18 mouse cellular contexts compared by ENCODE assay signal in the genomic region with DNA sequence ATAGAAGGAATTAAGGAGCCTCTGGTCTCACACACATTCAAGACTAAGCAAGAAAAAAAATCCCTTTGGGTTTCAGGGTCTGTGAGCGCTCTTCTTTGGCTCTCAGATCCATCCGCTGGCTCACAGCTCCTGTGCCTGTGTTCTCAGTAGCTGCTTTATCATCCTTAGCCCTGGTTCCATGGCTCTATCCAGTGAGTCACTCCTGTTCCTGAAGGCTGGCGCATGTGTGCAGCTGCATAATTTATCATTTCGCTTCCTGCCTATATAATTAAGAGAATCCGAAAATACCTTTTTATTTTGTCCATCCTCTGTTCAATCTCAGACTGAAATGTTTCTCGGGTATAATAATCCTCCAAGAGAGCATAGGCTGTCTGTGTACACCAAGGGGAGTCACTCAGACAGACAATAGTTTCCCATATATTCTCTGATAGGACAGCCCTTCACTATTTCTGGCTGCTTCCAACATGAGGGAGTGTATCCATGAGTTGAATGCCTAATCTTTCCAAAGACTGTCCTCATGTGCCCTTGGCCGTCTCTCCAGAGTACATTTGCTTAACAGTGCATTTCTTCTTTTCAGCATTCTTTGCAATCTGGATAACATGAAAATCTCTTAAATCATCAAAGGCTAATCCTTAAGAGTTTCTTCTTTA. TPM values are rescaled to one million over a fixed set of nuclear protein-coding genes. Genes with fewer than 3 reads are reported as not detected.
DNase-seq lines count a peak whose midpoint lies in the region; ATAC-seq lines count a peak whose summit lies in the region.
"Had no signal": no experiment of that assay in that cellular context is flagged by ENCODE, and none has a peak within 500 bp of the region (broad histone marks: within the 10 kb centered on the region; RNA-seq: fewer than 3 reads in every experiment).

No protein-coding gene starts in this region.

- intact Hi-C loops in left cerebral cortex, postnatal 36 days (cut with DNase I), result no loop called here

- H3K9me3 ChIP-seq in kidney, embryonic 14.5 days (ENCODE audit: control insufficient read depth, low read length), result no peaks in the 10 kb centered on the region
- no peaks in the 10 kb centered on the region for H3K9me3 ChIP-seq in hindbrain, embryonic 11.5 days (ENCODE audit: control insufficient read depth, low read length)
- H3K9me3 ChIP-seq: lung, embryonic 15.5 days had no signal

- no peak overlapping the region for H3K4me3 ChIP-seq in kidney, embryonic 14.5 days (ENCODE audit: low read length)
- no peak overlapping the region for H3K4me3 ChIP-seq in hindbrain, embryonic 11.5 days (ENCODE audit: low read depth, low read length)
- H3K4me3 ChIP-seq: erythroblast, embryonic 14.5 days; lung, embryonic 15.5 days; megakaryocyte, embryonic 14.5 days had no signal

- H3K36me3 ChIP-seq in kidney, embryonic 14.5 days (ENCODE audit: control insufficient read depth, insufficient read depth, low read length), result no peaks in the 10 kb centered on the region
- no peaks in the 10 kb centered on the region for H3K36me3 ChIP-seq in hindbrain, embryonic 11.5 days (ENCODE audit: control insufficient read depth, insufficient read depth, low read length)
- H3K36me3 ChIP-seq: lung, embryonic 15.5 days had no signal

- WGBS in kidney, embryonic 14.5 days, result 86% methylated on average over 7 of the region's 7 CpGs
- 92% methylated on average over 7 of the region's 7 CpGs for WGBS in hindbrain, embryonic 11.5 days

- H3K27me3 ChIP-seq in kidney, embryonic 14.5 days (ENCODE audit: control insufficient read depth, insufficient read depth, low read length), result no peaks in the 10 kb centered on the region
- H3K27me3 ChIP-seq in hindbrain, embryonic 11.5 days (ENCODE audit: control insufficient read depth, insufficient read depth, low read length), result no peaks in the 10 kb centered on the region
- H3K27me3 ChIP-seq: lung, embryonic 15.5 days; megakaryocyte, embryonic 14.5 days had no signal

- no peak for ATAC-seq in kidney, embryonic 14.5 days (ENCODE audit: low FRiP score, low TSS enrichment)
- no peak for ATAC-seq in hindbrain, embryonic 11.5 days (ENCODE audit: low FRiP score)
- ATAC-seq: hindbrain, postnatal 0 days had no signal

- H3K9ac ChIP-seq in kidney, embryonic 14.5 days (ENCODE audit: low read depth, low read length), result no peak overlapping the region
- H3K9ac ChIP-seq in hindbrain, embryonic 11.5 days (ENCODE audit: low read depth, low read length), result no peak overlapping the region
- H3K9ac ChIP-seq: lung, embryonic 15.5 days had no signal

- H3K4me1 ChIP-seq in kidney, embryonic 14.5 days (ENCODE audit: control insufficient read depth, insufficient read depth, low read length), result no peaks in the 10 kb centered on the region
- H3K4me1 ChIP-seq in hindbrain, embryonic 11.5 days (replicated peaks; ENCODE audit: control insufficient read depth, insufficient read depth, low read length), result no peaks in the 10 kb centered on the region
- H3K4me1 ChIP-seq: lung, embryonic 15.5 days; megakaryocyte, embryonic 14.5 days had no signal

- H3K4me2 ChIP-seq in kidney, embryonic 14.5 days (replicated peaks; ENCODE audit: low read depth, low read length), result no peak overlapping the region
- no peak overlapping the region for H3K4me2 ChIP-seq in hindbrain, embryonic 11.5 days (replicated peaks; ENCODE audit: low read depth, low read length)
- H3K4me2 ChIP-seq: liver, embryonic 11.5 days; lung, embryonic 15.5 days had no signal

- H3K27ac ChIP-seq in kidney, embryonic 14.5 days (ENCODE audit: low read depth, low read length), result no peak overlapping the region
- H3K27ac ChIP-seq in hindbrain, embryonic 11.5 days (ENCODE audit: low read depth, low read length), result no peak overlapping the region
- H3K27ac ChIP-seq: hindbrain, postnatal 0 days; lung, embryonic 15.5 days had no signal

- peak; percentile 26 for DNase-seq in kidney, postnatal 10 days
- DNase-seq in urinary bladder, postnatal 14 days (ENCODE audit: low spot score), result peak; percentile 8
- DNase-seq in urinary bladder, adult 2 months (ENCODE audit: low spot score), result no peak
- DNase-seq in left cerebral cortex, postnatal 36 days (ENCODE audit: low spot score in 2 of 2), result peak; percentile 15 to 30
- DNase-seq in cerebellum, postnatal 36 days, result no peak
- DNase-seq in hindbrain, embryonic 11.5 days (ENCODE audit: low spot score), result no peak
- DNase-seq: cerebellum, adult 2 months; kidney, adult 9 months; thymus, postnatal 4 days had no signal

RNA-seq across cellular contexts. Expression of a gene that starts 52.3 kb away (rescaled TPM):
- 0.29 TPM in 1 of 2 replicates, not detected in the other for polyA plus RNA-seq in kidney, embryonic 14.5 days (2014; fragmentation: Nextera tagmentation; extraction: Ambion mirVana)
- 167 and 181 TPM in 2 replicates for polyA plus RNA-seq in urinary bladder, adult 2 months (2012; rRNA removed)
- under 1 TPM; 0.30 to 0.45 TPM for total RNA-seq in left cerebral cortex, postnatal 36 days (2021)
- polyA plus RNA-seq in hindbrain, embryonic 11.5 days (2014; fragmentation: Nextera tagmentation; extraction: Ambion mirVana), result 0.12 and 0.14 TPM in 2 replicates
- total RNA-seq: granulocyte monocyte progenitor cell, adult 5-6 weeks; MEL; neutrophil, adult 5-6 weeks had no signal
- polyA plus RNA-seq: liver, embryonic 11.5 days had no signal

Comparison
In these comparisons a context has a peak if more than half of its experiments do, and no peak if none do; other contexts are left out.
1. DNase-seq: peak in kidney, postnatal 10 days (single experiment), urinary bladder, postnatal 14 days (single experiment) and left cerebral cortex, postnatal 36 days (2 of 2); none in urinary bladder, adult 2 months (single experiment), cerebellum, postnatal 36 days (0 of 2) and hindbrain, embryonic 11.5 days (single experiment).
2. RNA of a gene that starts 52.3 kb away (polyA plus RNA-seq): 167 to 181 TPM in urinary bladder, adult 2 months; 0.12 to 0.14 TPM in hindbrain, embryonic 11.5 days and 0.29 TPM in kidney, embryonic 14.5 days; every median in the first group is over 100 times any median in the second.